Mouse (Mus musculus) neural tube, postnatal 0 days (tissue): Measurements from ENCODE around the gene Olfr145. TPM values are rescaled to one million over a fixed set of nuclear protein-coding genes. Genes with fewer than 3 reads are reported as not detected.

ENCODE experiments used
- polyA plus RNA-seq: library from polyadenylated mRNA; unstranded; fragments of >200 nt; fragmentation: Nextera tagmentation; extraction: Ambion mirVana; gene quantifications from 2 replicates; pipeline ENCODE4 v1.2.1, GENCODE M21; 2015

Gene Olfr145
- polyA plus RNA-seq: not detected in 2 replicates

DNA sequence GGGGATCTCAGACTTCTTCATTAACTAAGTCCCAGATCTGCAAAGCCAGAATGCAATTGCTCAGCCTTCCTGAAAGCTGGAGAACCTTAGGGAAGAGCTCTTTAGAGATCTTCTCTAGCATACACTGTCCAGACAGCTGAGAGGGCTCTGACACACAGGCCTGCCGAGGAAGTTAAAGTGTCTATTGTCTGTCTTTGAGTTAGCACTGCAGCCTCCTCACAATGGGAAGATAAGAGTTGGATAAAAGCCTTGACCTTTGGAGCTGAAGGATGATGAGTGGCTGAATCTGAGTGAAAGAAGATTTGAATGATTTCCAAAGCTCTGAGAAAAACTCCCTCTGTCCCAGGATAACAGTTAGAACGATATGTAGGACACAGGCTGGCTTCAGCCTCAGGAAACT, at the start of gene Olfr145:
Gene Olfr145, plus strand, starts transcription at position 64 of the 400 bp plus-strand sequence.

DNA sequence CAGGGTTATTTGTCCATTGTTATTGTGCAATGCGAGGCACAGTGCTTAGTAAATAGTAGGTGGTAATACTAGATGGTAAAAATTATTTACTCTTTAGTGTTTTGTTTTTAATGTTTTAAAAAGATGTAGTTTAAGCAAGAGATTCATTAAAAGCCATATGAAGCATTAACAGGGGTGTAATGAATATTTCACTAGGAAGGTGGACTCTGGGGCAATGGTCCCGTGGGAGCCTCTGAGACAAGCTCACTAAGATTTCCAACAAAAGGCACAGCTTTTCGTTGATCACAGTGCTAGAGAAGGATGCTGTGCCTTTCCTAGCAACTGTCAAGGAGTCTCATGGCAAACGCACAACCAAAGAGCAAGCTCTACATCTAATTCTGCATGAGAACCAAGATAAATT, 42.6 kb upstream of the Olfr145 start, which contains the start of gene Olfr877:
Gene Olfr877, plus strand, starts transcription at position 301 of the 400 bp plus-strand sequence.

DNA sequence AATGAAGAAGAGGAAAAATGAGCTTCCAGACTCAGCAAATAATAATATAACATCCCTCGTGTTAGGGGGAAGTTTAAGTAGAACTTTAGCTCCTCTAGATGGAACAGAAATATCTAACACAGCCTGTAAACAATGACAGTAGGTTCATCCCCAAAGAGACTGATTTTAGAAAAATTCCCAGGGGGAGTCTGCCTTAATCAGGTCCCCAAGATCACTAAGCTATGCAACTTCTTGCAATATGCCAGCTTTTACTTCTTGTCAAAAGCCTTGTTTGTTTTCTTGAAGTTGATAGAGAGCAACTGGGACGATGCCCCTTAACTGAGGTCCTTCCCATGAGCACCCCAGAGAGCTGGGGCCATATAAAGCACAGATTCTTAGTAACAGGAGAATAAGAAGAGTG, 21.0 kb downstream of the Olfr145 start, which contains the start of gene Olfr878:
Gene Olfr878, plus strand, starts transcription at position 301 of the 400 bp plus-strand sequence.

Other genes with a start within 250 kb of the Olfr145 start
- 78.1 and 84.2 TPM in 2 replicates for gene Tbrg1, start 239.4 kb upstream of the Olfr145 start, polyA plus RNA-seq
- 0.31 TPM in 2 replicates for gene Panx3, start 227.5 kb upstream of the Olfr145 start, polyA plus RNA-seq
- not detected in 2 replicates for gene Olfr160, start 180.5 kb upstream of the Olfr145 start, polyA plus RNA-seq
- gene Olfr874, start 151.6 kb upstream of the Olfr145 start, polyA plus RNA-seq: not detected in 2 replicates
- not detected in 2 replicates for gene Olfr875, start 124.9 kb upstream of the Olfr145 start, polyA plus RNA-seq
- not detected in 2 replicates for gene Olfr876, start 93.7 kb upstream of the Olfr145 start, polyA plus RNA-seq
- gene Olfr877, start 42.5 kb upstream of the Olfr145 start, polyA plus RNA-seq: not detected in 2 replicates
- not detected in 2 replicates for gene Olfr878, start 21.1 kb downstream of the Olfr145 start, polyA plus RNA-seq
- gene Olfr881, start 95.1 kb downstream of the Olfr145 start, polyA plus RNA-seq: not detected in 2 replicates
- gene Olfr883, start 129.1 kb downstream of the Olfr145 start, polyA plus RNA-seq: not detected in 2 replicates
- gene Olfr884, start 149.8 kb downstream of the Olfr145 start, polyA plus RNA-seq: not detected in 2 replicates
- not detected in 2 replicates for gene Olfr885, start 164.6 kb downstream of the Olfr145 start, polyA plus RNA-seq
- not detected in 2 replicates for gene Olfr887, start 187.3 kb downstream of the Olfr145 start, polyA plus RNA-seq
- gene Olfr888, start 211.4 kb downstream of the Olfr145 start, polyA plus RNA-seq: not detected in 2 replicates
- 0.08 and 0.11 TPM in 2 replicates for gene Olfr889, start 218.5 kb downstream of the Olfr145 start, polyA plus RNA-seq
- not detected in 2 replicates for gene Olfr890, start 245.8 kb downstream of the Olfr145 start, polyA plus RNA-seq